Mouse (Mus musculus) cerebellum, adult 18-20 months (tissue): ENCODE results near the gene Vwa2.

Experiments
- DNase-seq, 2 experiments: peaks; one replicate each; pipeline ENCODE4 v3.0.0; 2021

Gene Vwa2

GRCm38 (mm10) chr19:56873816-56874600 is at the start of gene Vwa2:
Gene Vwa2 (plus strand): TSS chr19:56874249.
- peak; percentile 7 to 27 for DNase-seq

- DNase-seq, result no peak
These were observed 47.9 kb upstream of the Vwa2 start, which contains the start of gene Tdrd1 for GRCm38 (mm10) chr19:56826047-56826631. Gene Tdrd1 (plus strand): TSS chr19:56826209.

- no peak for DNase-seq
These were observed 45.7 kb upstream of the Vwa2 start for GRCm38 (mm10) chr19:56828305-56828704.

DNA sequence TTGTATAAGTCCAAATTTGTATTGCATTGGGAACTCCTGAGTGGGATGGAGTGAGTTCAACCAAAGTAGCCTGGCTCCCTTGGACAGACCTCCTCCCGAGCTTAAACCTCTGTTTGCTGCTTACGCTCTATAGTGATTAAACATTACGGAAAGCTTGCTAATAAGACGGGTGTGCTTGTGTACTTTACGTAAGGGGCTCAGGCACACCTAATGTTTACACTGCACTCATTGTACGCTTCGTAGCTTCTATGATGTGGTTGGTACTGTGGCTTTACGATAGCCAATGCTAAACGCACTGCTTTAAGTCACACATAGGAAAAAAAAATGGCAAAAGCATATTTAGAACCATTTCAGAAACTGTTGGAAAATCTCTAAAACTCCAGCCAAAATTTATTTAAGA is 44.8 kb upstream of the Vwa2 start:
- DNase-seq, result no peak

GRCm38 (mm10) chr19:56830163-56830562 is 43.9 kb upstream of the Vwa2 start:
- no peak for DNase-seq

DNA sequence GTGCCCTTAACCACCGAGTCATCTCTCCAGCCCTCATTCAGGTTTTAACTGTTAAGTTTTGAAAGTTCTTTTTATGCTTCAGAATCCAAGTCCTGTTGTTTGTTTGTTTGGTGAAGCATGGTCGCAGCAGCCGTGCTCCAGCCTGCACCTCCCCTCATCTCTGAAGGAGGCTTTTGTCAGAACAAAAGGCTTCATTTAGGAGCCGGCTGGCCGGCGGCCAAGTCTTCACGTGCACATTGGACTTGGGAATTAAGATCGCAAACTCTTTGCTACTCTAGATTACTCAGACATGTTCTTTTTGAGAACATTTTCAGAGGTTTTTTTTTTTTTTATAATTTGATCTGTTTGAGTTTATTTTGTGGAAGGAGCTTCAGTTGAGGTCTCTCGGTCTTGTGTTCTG is 38.7 kb upstream of the Vwa2 start:
- DNase-seq, result no peak

- DNase-seq, result no peak
These were observed 34.9 kb upstream of the Vwa2 start for GRCm38 (mm10) chr19:56838942-56839706.

GRCm38 (mm10) chr19:56842974-56843373 is 31.1 kb upstream of the Vwa2 start:
- no peak for DNase-seq

- DNase-seq, result no peak
These were observed 21.5 kb upstream of the Vwa2 start for GRCm38 (mm10) chr19:56852590-56852989.

- no peak for DNase-seq
These were observed 17.6 kb upstream of the Vwa2 start for GRCm38 (mm10) chr19:56856455-56856854.

- no peak for DNase-seq
These were observed 6.3 kb upstream of the Vwa2 start for GRCm38 (mm10) chr19:56867701-56868100.

- DNase-seq, result peak in 1 of 2 experiments; percentile 5
These were observed 709 bp downstream of the Vwa2 start for GRCm38 (mm10) chr19:56874601-56875315.

- no peak for DNase-seq
These were observed 3.3 kb downstream of the Vwa2 start for GRCm38 (mm10) chr19:56877364-56877763.

DNA sequence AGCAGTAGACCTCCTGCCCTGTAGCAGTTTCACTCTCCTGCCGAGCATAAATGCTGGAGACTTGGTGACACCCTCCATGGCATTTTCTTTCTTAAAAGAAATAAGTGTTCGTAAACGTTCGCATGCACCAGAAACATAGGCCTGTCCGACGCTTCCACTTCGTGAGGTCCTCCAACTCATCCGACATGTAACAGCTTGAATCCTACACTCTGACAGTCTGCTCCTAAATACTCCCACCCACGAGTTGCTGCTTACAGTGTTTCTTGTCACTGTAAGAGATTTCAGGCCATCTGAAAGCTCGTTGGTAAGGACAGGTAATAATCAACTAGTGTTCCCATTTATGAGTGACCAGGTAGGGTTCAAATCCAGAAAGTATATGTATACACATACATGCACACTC is 13.8 kb downstream of the Vwa2 start:
- no peak for DNase-seq

DNA sequence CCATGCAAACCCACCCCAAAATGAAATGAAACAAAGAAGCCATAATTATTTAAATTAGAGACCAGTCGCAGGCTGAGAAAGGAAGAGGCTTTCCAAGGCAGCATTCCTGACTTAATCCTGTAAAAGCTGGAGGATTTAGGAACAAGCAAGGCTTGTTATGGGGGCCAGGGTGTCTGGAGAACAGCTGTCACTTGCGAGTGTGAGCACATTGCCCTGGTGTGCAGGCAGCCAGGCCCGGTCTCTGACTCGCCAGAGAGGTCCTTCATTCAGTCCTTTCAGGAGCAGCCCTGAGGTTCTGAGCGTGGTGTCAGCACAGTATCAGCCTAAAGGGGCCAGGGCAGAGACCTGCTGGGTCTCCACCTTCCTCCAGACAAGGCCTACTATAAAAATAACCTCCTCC is 14.6 kb downstream of the Vwa2 start:
- no peak for DNase-seq

DNA sequence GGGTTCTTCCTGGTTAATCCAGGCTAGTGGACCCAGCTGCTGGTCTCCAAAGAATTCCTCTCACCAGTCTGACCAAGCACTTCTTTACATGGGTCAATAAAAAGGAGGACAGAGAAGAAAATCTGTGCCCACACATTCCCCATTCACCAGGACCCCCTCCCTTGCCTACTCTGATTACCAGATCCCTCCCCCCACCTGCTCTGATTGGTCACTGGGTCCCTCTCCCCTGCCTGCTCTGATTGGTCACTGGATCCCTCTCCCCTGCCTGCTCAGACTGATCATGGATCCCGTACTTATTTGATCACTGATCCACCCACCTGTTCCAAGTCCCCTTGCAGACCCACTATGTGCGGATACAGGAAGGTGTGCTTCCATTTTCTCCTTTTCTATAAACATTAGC is 17.4 kb downstream of the Vwa2 start:
- no peak for DNase-seq

GRCm38 (mm10) chr19:56892586-56892985 is 18.5 kb downstream of the Vwa2 start:
- peak; percentile 40 to 42 for DNase-seq

GRCm38 (mm10) chr19:56893326-56893725 is 19.3 kb downstream of the Vwa2 start:
- peak; percentile 23 to 33 for DNase-seq

DNA sequence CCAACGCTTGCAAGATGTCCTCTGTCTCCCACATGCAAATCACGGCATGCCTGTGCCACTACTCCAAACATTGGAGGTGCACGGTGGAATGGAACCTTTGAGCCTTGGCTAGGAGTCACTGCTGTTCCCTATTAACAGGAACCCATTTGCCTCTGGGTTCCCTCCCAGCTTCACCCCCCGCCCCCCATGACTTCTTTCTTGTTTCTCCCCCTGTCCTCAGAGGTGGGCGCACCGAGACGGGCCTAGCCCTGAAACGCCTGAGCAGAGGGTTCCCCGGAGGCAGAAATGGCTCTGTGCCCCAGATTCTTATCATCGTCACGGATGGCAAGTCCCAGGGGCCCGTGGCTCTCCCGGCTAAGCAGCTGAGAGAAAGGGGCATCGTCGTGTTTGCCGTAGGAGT is 23.6 kb downstream of the Vwa2 start:
- DNase-seq, result no peak

GRCm38 (mm10) chr19:56904095-56904494 is 30.0 kb downstream of the Vwa2 start:
- DNase-seq, result no peak

- DNase-seq, result no peak
These were observed 31.3 kb downstream of the Vwa2 start for GRCm38 (mm10) chr19:56905395-56905794.

- no peak for DNase-seq
These were observed 33.8 kb downstream of the Vwa2 start for GRCm38 (mm10) chr19:56907850-56908249.
